Mouse (Mus musculus): ENCODE measurements around the gene Ppm1e.

DNA sequence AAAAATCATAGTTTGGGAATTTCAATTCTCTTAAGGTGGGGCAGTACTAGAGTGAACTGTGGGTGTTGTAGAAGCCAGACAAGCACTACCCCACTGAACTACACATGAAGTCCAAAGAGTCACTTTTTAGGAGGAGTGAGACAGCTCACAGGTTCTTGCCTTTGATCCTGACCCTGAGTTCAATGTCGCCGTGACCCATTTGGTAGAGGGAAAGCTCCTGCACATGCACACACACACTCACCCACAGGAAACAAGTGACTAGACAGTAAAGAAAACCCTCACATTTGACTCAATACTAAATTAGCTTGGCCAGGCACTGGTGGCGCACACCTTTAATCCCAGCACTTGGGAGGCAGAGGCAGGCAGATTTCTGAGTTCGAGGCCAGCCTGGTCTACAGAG, 25.7 kb upstream of the Ppm1e start:
- TF ChIP-seq POLR2A (IDR thresholded peaks at IDR 0.05; ENCODE audit: control insufficient read depth, extremely low read depth, insufficient read depth, low read length, poor library complexity) = no peak
- TF ChIP-seq CTCF (IDR thresholded peaks at IDR 0.05; ENCODE audit: borderline replicate concordance, control insufficient read depth, extremely low read depth, insufficient read depth, low read length, poor library complexity) = no peak

Measured in thymus, adult 2 months (tissue).